Mouse (Mus musculus) liver, adult 2 months (tissue): ENCODE measurements around the gene Gm35315. TPM values are rescaled to one million over a fixed set of nuclear protein-coding genes. Genes with fewer than 3 reads are reported as not detected.

ENCODE experiments used
- DNase-seq: peaks from one replicate; pipeline ENCODE4 v3.0.0-alpha.2; 2011; ENCODE audit warnings: low read depth, low spot score; ENCODE audit errors: extremely low read depth
- H3K27ac ChIP-seq: fragments of 200-500 bp; replicated peaks from 2 replicates; pipeline ENCODE4 v1.5.1; 2012; ENCODE audit warnings: low read depth, mild to moderate bottlenecking, control low read depth, inconsistent platforms, low read length; ENCODE audit not compliant: insufficient read depth
- H3K27me3 ChIP-seq: fragments of 200-500 bp; 2 replicates; pipeline ENCODE4 v1.6.1; 2012; ENCODE audit warnings: mild to moderate bottlenecking, moderate library complexity, low read length, inconsistent platforms; ENCODE audit not compliant: control insufficient read depth, insufficient read depth
- H3K36me3 ChIP-seq: fragments of 200-500 bp; 2 replicates; pipeline ENCODE4 v1.6.1; 2012; ENCODE audit warnings: low read length, inconsistent platforms; ENCODE audit not compliant: control insufficient read depth, insufficient read depth
- H3K4me1 ChIP-seq: fragments of 200-500 bp; 2 replicates; pipeline ENCODE4 v1.6.1; 2011; ENCODE audit warnings: low read length; ENCODE audit not compliant: control insufficient read depth, insufficient read depth
- H3K4me3 ChIP-seq: fragments of 200-500 bp; 2 replicates; pipeline ENCODE4 v1.5.1; 2011; ENCODE audit warnings: low read depth, mild to moderate bottlenecking, control low read depth, low read length, moderate library complexity; ENCODE audit not compliant: insufficient read depth
- H3K79me2 ChIP-seq: fragments of 200-500 bp; 2 replicates; pipeline ENCODE4 v1.6.1; 2012; ENCODE audit warnings: inconsistent platforms, mild to moderate bottlenecking, low read length, moderate library complexity; ENCODE audit not compliant: control insufficient read depth, insufficient read depth
- H3K9ac ChIP-seq: fragments of 200-500 bp; 2 replicates; pipeline ENCODE4 v1.6.1; 2012; ENCODE audit warnings: low read depth, mild to moderate bottlenecking, control low read depth, inconsistent platforms, low read length
- CTCF ChIP-seq: fragments of 200-500 bp; IDR thresholded peaks from 2 replicates; pipeline ENCODE4 v1.5.1; 2011; ENCODE audit warnings: low read depth, low read length, control low read depth
- POLR2A ChIP-seq: fragments of 200-500 bp; IDR thresholded peaks from 2 replicates; pipeline ENCODE4 v1.6.1; 2011; ENCODE audit warnings: low read length, control low read depth; ENCODE audit not compliant: insufficient read depth; ENCODE audit errors: extremely low read depth
- WGBS: fragments of 180-500 bp; shearing (Covaris S2); methylation state at CpG from one replicate; pipeline ENCODE4 v1.1.7; 2018; 5-methylcytosine and 5-hydroxymethylcytosine counted together
- polyA plus RNA-seq: library from polyadenylated mRNA; depleted of rRNA; stranded (reverse); fragments of >200 nt; gene quantifications from 2 replicates; pipeline ENCODE4 v1.2.3, GENCODE M21; 2012; rRNA removed
- total RNA-seq: library from RNA; depleted of rRNA; stranded (reverse); fragments of >200 nt; gene quantifications from 2 replicates; pipeline ENCODE4 v1.2.3, GENCODE M21; 2014; rRNA removed

Gm35315 gene
- total RNA-seq = 1.7 and 2.9 TPM in 2 replicates
- 0.20 and 0.26 TPM in 2 replicates for polyA plus RNA-seq

DNA sequence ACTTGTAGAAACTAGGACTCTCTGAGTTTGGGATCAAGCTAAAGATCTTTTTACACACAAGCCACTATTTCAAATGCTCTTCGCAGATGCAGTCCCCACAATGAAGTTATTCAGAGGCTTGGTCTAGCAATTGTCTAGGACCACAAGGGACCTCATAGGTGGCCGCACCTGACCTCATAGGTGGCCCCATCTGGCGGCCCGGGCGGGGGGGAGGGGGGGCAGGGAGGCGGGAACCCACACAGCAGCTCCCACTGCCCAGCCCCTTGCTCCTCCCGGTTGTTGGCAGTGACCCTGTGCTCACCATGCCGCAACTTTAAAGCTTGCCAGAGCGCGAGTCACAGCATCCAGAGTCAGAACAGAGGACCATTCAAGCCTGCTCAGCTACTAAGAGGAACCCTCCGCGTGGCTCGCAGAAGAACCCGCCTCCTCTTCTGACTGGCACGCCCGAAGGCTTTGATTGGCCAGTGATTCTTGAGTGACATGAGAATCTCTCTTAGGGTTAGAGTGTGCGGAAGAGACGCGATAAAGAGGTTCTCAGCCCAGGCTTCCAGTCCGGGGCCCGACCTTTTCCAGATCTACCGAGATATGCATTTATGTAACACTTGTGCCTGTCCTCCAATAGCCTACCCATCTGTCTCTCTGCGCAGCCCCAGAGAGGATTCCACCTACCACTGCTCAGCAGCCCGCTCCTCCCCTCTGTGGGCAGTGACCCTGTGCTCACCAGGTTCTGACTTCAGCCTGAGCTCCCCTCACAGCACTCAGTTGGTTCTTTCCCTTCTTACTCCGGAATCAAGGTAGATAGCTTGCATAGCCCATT is at the start of gene Gm35315:
TSS of gene Gm35315 (minus strand) at position 391 of the 817 bp plus-strand sequence.
- Histone ChIP-seq H3K4me3 (peak within 1 kb of the TSS; percentile 77), H3K27ac (peak within 1 kb of the TSS; percentile 74), H3K36me3 (no peaks in the 10 kb centered on the region), H3K27me3 (no peaks in the 10 kb centered on the region), H3K79me2 (no peaks in the 10 kb centered on the region), H3K9ac (peak within 1 kb of the TSS; percentile 71), H3K4me1 (no peaks in the 10 kb centered on the region)
- 1% methylated on average over 25 of the region's 25 CpGs for WGBS
- peak; percentile 92 for DNase-seq
- TF ChIP-seq POLR2A (peak; percentile 46; the same call in 1 of the 2 replicates), CTCF (no peak)

DNA sequence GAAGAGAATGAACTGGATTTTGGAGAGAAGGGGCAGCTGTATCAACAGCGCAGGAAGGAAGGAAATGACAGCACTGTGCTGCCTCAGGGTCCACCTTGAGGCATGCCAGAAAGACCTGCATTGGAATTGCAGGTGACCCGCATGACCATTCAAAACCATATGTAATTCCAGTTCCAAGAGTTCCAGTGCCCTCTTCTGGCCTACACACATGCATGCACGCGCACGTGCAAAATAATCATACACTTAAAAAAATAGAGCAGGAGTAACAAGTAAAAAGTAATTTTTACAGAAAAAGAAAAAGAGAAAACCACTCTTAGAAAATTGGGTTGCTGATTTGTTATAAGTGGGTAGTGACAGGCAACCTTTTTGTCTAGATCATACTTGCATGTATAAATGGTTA is 48.8 kb upstream of the Gm35315 start:
- Histone ChIP-seq H3K79me2 (no peaks in the 10 kb centered on the region; the same call in 1 of the 2 replicates), H3K4me1 (no peaks in the 10 kb centered on the region), H3K4me3 (no peak overlapping the region), H3K27me3 (no peaks in the 10 kb centered on the region), H3K9ac (no peak overlapping the region), H3K27ac (no peak overlapping the region), H3K36me3 (peaks cover 46% of the 10 kb centered on the region)
- 90% methylated on average over 5 of the region's 5 CpGs for WGBS
- TF ChIP-seq POLR2A = no peak
- peak; percentile 49 for TF ChIP-seq CTCF
- peak; percentile 12 for DNase-seq

DNA sequence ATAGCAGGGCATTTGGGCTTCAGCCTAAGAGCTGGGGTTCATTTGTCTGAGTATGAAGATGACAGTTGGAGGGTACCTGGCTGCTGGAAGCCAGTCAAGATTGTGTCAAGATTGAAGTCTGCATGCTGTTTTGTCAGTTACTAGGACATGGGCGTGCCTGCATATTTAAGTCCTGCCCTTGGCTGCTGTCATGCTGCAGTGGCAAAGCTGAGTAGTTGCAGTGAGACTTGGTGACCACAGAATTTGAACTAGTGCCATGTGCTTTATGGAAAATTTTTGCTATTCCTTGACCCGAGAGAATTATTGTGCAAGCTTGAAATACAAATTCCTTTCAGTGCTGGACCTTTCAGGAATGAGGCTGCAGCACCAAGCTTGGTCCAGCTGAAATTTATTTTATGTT is 48.1 kb upstream of the Gm35315 start:
- Histone ChIP-seq H3K4me1 (no peaks in the 10 kb centered on the region), H3K27ac (no peak overlapping the region), H3K4me3 (no peak overlapping the region), H3K9ac (no peak overlapping the region), H3K79me2 (no peaks in the 10 kb centered on the region; the same call in 1 of the 2 replicates), H3K36me3 (peaks cover 43% of the 10 kb centered on the region), H3K27me3 (no peaks in the 10 kb centered on the region)
- TF ChIP-seq POLR2A = no peak
- no peak for TF ChIP-seq CTCF
- WGBS = 89% methylated on average over 2 of the region's 2 CpGs
- peak; percentile 8 for DNase-seq

DNA sequence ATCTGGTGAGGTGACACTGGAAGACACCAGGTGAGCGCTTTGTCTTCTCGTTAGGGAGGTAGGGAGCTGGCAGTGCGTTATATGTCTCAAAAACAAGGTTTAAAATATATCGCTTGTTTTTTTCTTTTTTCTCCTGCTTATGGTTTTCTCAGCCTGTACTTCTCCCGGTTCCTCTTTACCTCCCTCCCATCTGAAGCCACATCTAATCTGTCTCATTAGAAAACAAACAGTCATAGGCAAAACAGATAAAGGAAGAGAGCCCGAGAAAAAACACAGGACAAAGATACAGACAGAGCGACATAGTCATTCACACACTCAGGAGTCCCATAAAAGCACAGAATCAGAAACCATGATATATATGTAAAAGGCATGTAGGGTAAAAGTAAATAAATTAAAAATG is 46.2 kb upstream of the Gm35315 start:
- 94% methylated on average over 7 of the region's 7 CpGs for WGBS
- no peak overlapping the region for H3K9ac ChIP-seq
- DNase-seq = no peak
- TF ChIP-seq CTCF (no peak), POLR2A (no peak)
- H3K4me3 ChIP-seq = no peak overlapping the region
- H3K27ac ChIP-seq = no peak overlapping the region
- H3K4me1 ChIP-seq = no peaks in the 10 kb centered on the region
- no peaks in the 10 kb centered on the region; the same call in 1 of the 2 replicates for H3K79me2 ChIP-seq
- no peaks in the 10 kb centered on the region for H3K27me3 ChIP-seq
- peaks cover 28% of the 10 kb centered on the region for H3K36me3 ChIP-seq

DNA sequence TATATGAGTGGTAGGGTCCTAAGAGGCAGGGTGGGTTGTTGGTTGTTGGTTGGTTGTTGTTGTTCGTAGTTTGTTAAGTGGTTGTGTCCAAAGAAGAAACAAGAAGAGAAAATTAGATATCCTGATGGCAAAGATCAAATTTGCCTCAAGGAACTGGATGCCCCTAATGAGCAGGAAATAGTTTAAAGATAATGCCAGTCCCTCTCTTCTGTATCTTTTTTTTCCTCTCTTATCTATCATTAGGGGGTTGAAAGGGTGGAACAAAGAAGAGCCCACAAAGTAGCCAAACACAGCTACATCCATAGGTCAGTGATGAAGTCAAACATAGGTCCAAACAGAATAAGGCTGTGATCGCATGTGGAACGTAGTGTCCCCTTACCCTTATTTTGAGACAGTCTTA is 45.1 kb upstream of the Gm35315 start:
- H3K4me1 ChIP-seq = peaks cover 2% of the 10 kb centered on the region; the same call in 1 of the 2 replicates
- H3K36me3 ChIP-seq = peaks cover 22% of the 10 kb centered on the region
- 94% methylated on average over 3 of the region's 3 CpGs for WGBS
- H3K27me3 ChIP-seq = no peaks in the 10 kb centered on the region
- H3K9ac ChIP-seq = no peak overlapping the region
- TF ChIP-seq POLR2A (no peak), CTCF (no peak)
- DNase-seq = no peak
- no peaks in the 10 kb centered on the region; the same call in 1 of the 2 replicates for H3K79me2 ChIP-seq
- no peak overlapping the region for H3K27ac ChIP-seq
- H3K4me3 ChIP-seq = no peak overlapping the region

DNA sequence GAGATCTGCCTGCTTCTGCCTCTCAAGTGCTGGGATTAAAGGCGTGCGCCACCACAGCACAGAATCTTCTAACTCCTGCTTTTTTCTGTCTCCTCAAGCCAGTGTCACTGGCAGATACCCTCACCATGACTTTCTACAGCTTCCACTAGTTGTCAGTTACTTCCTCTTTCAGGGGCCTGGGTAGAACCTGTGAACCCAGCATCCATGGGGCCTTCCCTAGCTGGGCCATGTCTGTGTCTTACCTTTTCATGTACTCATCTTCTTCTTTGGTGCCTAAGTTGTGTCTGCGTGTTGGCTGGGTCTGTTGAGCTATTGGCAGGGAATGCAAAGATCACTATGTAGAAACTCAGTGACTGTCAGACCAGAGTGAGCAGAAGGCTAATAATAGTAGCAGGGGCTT is 43.6 kb upstream of the Gm35315 start:
- H3K36me3 ChIP-seq = peaks cover 16% of the 10 kb centered on the region
- no peak overlapping the region for H3K9ac ChIP-seq
- DNase-seq = no peak
- no peaks in the 10 kb centered on the region for H3K27me3 ChIP-seq
- peaks cover 2% of the 10 kb centered on the region; the same call in 1 of the 2 replicates for H3K4me1 ChIP-seq
- H3K27ac ChIP-seq = no peak overlapping the region
- no peak overlapping the region for H3K4me3 ChIP-seq
- TF ChIP-seq POLR2A (no peak), CTCF (no peak)
- no peaks in the 10 kb centered on the region; the same call in 1 of the 2 replicates for H3K79me2 ChIP-seq
- 96% methylated on average over 3 of the region's 3 CpGs for WGBS
